Mouse (Mus musculus): ENCODE measurements around the gene Acsbg1.

- TF ChIP-seq CTCF (IDR thresholded peaks at IDR 0.05) = no peak
- TF ChIP-seq POLR2A (IDR thresholded peaks at IDR 0.05; ENCODE audit: insufficient read depth, low read depth, low read length) = no peak
- TF ChIP-seq EP300 (IDR thresholded peaks at IDR 0.05; ENCODE audit: insufficient read depth, low read depth, low read length) = no peak
Observed at GRCm38 (mm10) chr9:54649360-54649759, 12.3 kb downstream of the Acsbg1 start.

Measured in heart, adult 2 months (tissue).